Mouse (Mus musculus) ES-Bruce4 (cell line): ENCODE measurements around the gene Samd14.

Source experiments
- CTCF ChIP-seq: IDR thresholded peaks from one replicate; pipeline ENCODE4 v1.8.1; 2011; ENCODE audit warnings: low read depth, low read length
- EP300 ChIP-seq: IDR thresholded peaks from 2 replicates; pipeline ENCODE4 v1.6.1; 2011; ENCODE audit warnings: low read depth, low read length; ENCODE audit not compliant: insufficient read depth
- POLR2A ChIP-seq: IDR thresholded peaks from one replicate; pipeline ENCODE4 v1.8.1; 2011; ENCODE audit warnings: low read length; ENCODE audit not compliant: insufficient read depth

DNA sequence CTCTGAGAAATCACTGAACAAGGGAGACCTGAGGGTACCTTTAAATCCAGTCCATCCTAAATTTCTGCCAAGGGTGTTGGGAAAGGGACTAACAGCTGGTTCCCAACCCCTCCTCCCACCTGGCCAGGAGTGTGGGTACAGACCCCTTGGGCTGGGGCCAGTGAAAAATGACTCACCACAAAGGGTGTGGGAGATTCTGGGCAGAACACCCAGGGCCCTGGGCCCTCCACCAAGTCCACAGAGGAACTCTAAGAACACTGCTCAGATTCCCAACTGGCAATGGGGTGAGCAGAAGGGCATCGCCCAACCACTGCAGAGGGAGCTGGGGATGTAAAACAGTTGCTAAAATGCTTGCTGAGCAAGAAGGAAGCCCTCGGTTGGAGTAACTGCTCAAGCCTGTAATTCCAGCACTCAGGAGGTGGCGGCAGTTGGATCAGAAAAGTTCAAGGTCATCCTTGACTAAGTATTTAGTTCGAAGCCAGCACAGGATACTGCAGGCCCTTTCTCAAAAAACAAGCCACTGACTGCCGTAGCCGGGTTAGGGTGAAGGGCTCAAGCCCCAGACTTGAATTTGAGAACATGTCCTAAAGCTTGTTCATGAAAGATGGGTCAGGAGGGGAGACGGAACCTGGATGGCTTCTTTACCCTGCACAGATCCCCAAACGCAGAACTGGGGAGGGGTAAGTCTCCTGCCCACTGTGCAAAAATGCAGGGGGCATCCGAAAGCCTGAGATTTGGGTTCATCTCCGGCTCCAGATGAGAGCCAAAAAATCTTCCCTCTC, 20.7 kb upstream of the Samd14 start:
- no peak for TF ChIP-seq POLR2A
- no peak for TF ChIP-seq CTCF
- TF ChIP-seq EP300, result no peak
